Mouse (Mus musculus) mesoderm, embryonic 11.5 days (tissue): Measurements from ENCODE around the gene Mms22l.
A peak's percentile ranks its signal among the peaks of the same experiment; 100 is the strongest.
"Not testable (repeated sequence)": the region's sequence is repeated elsewhere in the genome, so short reads cannot be mapped to it uniquely, and the experiment has no call there.

Source experiments
- DNase-seq: peaks from one replicate; pipeline ENCODE4 v3.0.0-alpha.2; 2012; ENCODE audit warnings: low read depth, low spot score

The Mms22l gene

DNA sequence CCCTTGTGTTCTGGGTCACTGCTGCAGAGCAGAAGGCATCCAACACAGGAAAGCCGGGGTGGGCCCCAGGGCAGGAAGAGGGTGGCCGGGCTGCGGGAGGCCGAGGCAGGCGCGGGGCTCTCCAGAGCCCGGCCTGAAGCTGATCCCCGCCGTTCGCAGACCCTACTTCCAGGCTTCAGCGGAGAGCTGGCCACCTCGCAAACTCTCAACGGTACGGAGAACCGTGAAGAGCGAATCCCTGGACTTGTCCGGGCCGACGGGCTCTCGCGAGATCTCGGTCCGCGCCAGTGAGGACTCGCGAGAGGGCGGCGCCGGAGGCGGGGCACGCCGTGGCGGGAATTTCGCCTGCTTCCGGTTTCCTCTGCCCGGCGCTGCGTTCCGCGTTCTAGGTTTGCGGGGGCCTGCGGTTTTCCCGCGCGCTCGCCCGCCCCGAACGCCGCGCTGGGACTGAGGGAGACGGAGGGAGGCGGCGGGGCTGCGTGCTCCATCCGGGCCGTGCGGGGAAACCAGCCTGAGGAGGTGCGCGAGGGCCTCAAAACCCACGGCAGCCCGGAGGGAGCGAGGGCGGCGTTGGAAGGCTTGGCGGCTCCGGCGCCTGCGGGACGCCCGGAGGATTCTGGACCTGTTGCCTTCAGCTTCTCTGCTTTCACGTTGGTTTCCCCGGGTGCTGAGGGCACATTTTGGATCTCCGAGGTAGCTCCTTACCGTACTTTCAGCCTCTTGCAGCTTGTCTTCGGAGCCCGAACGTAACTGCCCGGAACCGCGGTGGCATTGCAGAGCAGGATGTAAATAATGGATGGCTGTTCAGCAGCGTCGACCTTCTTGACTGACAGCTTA is at the start of gene Mms22l:
TSS of gene Mms22l (plus strand) at position 336 of the 837 bp plus-strand sequence.
- peak; percentile 96 for DNase-seq

DNA sequence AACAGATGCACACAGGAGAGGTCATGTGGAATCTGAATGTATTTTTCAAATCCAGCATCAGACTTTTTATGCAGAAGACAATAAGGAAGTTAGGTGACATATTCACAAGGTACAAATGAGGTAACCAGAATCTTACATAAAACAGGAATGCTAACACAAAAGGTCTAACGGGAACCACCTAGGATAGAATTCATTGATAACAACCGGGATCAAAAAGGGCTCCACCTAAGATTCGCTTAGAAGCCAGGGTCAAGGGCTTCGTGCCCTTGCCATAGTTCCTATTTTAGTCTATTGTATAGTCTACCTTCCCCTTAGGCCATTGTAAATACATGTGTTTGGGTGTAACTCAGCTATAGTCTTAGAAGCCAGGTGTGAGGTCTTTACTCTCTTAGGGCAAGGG is 12.2 kb upstream of the Mms22l start:
- DNase-seq: not testable (repeated sequence)

GRCm38 (mm10) chr4:24496953-24497319 is 685 bp downstream of the Mms22l start:
- DNase-seq: no peak

DNA sequence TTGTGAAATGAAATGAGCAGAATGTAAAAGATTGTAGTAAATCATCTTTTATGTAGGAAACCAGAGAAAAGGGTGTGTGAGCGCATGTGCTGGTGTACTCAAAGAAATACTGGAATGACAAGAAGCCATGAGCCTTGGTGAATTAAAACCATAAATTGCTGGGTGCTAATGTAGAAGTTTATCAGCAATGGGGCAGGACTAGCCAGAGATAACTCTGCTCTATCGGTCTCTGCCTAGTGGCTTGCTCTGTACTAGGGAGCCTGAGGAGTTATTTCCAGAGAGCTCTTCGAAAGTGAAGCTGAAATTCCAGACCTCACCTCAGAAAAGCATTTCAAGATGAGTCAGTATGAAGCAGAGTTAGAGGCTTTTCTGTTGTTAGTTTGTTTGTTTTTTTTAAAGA is 12.9 kb downstream of the Mms22l start:
- DNase-seq: no peak

DNA sequence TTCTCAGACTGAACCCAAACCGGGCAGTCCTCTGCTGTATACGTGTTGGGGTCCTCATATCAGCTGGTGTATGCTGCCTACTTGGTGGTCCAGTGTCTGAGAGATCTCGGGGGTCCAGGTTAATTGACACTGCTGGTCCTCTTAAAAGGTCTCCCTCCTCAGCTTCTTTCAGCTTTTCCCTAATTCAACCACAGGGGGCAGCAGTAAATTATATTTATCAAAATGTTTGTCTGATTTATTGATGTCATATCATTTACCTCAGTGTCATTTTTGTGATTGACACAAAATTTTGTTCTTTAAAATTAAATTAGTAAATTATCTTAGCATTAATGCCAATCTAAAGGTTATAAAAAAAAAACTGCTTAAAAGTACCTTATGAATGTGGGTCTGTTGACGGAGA is 40.7 kb downstream of the Mms22l start:
- DNase-seq: no peak

- DNase-seq: no peak
Measured at GRCm38 (mm10) chr4:24543421-24543820, 47.2 kb downstream of the Mms22l start.

DNA sequence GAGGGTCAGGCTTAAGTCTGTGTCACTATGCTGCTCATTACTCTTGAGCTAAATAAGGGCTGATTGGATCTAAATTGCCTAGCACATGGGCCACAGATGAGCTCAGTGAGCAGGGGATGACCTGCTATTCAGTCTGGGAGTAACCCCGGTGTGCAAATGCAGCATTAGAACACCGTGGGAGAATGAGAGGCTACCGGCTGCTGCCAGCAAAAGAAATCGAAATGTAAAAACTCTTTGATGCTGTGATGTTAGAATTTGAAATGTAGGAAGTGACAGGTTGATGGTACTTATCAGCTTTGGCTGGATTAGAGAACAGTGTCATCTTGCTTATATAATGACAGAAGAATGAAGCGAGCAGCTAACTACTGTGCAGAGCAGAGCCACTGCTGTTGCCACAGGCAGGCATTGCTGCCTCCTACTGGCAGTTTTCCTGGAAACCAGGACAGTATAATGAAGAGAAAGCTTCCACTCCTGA is 48.5 kb downstream of the Mms22l start:
- peak; percentile 20 for DNase-seq

DNA sequence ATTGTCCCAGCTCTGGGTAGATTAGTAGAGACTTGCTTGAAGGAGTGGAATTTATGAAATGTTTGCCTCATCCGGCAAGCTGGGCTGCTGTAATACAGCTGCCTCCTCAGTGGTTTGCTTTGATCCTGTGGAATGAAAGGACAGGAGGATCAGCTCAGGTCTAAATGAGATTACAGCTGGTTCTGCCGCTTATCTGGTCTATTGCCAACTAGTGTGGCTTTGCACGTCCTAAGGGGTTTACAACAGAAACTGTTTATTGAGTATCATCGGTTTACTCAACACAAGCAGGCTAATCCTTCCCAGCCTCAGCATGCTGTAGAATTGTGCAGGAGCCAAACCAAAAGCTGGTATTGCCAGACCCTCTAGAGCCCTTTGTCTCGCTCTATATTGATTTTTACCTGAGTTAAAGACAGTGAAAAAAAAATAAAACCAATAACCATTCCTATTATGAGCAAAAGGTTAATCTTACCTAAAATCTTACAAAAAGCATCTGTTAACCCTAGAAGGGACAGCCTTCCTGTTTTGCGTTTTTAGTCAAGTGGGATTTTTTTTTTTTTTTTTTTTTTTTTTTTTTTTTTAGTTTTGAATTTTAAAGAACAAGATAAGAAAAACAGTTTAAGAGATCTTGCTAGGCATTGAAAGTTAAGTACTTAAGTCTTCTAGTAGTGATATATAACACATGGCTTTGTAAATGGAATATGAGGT is 60.0 kb downstream of the Mms22l start:
- no peak for DNase-seq

GRCm38 (mm10) chr4:24557149-24557548 is 60.9 kb downstream of the Mms22l start:
- DNase-seq: no peak

DNA sequence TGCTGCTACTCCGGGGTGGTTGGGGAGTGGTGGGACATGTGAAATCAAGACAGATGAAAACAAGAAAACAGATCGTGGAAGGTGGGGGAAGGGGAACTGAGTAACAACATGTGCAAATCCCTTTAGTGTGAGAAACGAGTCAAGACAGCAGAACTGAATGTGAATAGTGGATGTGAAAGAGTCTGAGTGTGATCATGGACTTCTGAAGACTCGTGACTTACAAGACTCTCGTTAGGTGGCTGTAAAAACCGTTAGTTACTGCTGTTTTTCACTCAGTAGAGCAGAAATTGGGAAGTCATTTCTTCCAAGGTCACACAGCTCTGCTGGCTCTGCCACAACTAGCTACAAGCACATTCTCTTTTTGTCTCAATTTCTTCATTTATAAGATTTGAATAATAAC is 71.8 kb downstream of the Mms22l start:
- no peak for DNase-seq

DNA sequence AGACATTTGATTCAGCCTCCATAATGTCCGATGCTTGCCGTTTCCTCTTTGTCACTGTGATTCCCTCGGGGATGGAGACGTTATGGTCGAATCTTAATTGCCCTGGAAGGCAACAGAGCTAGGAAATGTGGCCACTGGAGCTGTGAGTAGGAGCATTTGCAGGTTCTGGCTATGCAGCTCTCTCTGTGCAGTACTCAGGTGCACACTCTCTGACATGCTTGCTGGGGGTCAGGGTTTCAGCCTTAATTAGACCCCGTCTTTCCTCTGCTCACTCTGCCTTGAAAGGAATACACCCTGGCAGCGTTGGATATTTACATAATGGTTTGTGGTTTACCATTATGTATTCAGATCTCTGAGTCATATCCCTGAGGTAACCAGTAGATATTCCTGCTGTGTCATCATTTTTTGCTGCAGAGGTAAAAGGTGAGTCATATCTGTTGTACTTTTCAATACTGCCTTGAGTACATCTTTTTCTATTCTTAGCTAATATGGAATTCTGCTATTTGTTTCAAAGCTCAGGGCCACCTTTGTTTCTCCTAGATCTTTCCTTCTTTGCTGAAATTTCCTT is 72.8 kb downstream of the Mms22l start:
- DNase-seq: no peak

GRCm38 (mm10) chr4:24574276-24574675 is 78.0 kb downstream of the Mms22l start:
- peak; percentile 72 for DNase-seq

GRCm38 (mm10) chr4:24577594-24577993 is 81.3 kb downstream of the Mms22l start:
- no peak for DNase-seq

DNA sequence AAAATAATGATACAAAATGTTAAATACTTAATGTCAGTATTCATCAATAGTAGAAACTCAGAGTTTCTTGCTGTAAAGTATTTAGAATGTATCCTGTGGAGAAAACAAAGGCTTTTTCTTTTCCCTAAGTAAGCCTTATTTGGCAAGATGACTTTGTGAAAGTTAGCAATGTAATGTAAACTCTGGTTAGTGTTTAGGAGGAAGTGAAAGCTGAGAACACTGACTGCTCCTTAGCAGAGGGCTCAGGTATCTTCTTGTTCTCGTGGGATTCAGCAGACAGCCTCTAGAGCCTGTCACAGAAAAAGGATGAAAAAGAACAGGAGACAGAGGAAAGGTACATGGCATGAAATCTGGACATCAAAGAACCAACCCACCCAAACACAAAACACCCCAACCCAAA is 86.0 kb downstream of the Mms22l start:
- no peak for DNase-seq

GRCm38 (mm10) chr4:24583997-24584396 is 87.7 kb downstream of the Mms22l start:
- no peak for DNase-seq

- no peak for DNase-seq
Measured at GRCm38 (mm10) chr4:24594824-24595223, 98.6 kb downstream of the Mms22l start.

DNA sequence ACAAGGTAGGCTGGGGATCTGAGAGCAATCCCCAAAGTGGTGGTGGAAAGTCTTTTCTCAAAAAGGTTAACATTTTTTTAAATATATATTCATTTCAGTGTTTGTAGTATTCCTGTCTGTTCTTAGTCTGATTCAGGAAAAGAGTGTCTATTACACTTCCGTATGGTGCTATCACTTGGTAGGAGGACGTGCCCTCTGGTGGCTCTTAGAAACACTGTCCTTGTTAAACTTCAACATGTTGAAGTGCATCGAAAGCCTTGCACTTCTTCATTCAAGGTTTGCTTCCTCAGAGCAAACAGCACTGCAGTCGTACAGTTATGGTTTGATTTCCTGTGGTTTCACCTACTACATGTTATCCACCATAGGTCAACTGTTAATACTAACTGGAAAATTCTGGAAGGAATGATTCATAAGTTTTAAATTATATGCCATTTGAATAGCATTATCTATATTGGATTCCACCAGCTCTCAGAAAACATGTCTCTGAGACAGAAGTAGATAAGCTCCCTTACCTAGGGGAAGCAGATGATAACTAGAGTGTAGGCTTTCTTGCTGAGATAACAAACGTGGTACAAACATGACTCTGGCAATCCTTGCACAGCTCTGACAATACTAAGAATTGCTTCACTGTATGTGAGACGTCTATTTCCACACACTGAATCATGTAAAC is 100.8 kb downstream of the Mms22l start:
- no peak for DNase-seq

DNA sequence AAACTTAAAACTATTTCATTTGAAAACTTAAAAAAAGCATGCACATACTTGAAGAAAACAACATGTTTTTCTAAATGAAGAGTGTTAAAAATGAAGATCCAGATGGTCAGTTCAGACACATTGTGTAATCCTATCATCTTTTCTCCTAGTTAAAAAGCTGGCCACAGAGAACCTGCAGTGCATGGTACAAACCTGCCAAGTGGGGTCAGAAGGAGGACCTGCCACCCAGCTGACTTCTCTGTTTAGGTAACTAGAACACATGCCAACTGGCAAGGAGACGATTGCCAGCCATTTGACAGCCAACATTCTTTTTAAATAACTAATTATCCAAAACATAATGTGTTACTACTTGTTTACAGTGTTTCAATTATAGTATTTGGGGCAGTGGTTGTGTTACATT is 102.4 kb downstream of the Mms22l start:
- no peak for DNase-seq

DNA sequence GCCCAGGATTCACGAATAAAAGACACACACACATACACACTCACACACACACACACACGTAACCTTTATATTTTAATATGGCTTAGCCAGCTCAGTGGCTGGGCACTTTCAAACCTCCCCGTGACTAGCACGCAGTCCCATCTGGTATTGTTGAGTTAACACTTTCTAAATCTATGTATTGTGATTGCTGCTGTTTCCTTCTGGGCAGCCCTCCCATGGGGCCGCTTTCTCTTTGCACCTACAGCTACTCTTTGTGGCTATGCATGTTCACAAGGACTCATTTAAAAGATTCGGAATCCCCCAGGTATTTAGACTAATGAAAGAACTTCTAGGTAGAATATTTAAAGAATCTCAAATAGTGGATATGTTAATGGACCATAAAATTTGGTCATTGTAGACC is 105.5 kb downstream of the Mms22l start:
- DNase-seq: no peak

DNA sequence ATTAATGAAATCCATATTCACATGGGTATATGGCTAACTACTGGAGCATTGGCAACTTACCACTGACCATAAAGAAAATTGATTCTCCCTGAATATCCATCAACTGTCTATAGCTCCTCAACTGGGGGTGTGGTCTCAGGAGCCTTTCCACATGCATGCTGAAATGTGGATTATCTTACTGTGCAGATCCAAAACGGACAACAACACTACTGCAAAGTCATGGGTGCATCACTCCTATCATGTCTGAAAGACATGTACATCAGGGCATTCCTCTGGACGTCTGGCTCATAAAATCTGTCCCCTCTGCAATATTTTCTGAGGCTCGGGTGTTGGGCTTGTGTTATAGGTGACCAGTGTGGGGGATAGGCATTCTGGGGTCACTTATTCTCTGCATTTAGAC is 112.8 kb downstream of the Mms22l start:
- no peak for DNase-seq

DNA sequence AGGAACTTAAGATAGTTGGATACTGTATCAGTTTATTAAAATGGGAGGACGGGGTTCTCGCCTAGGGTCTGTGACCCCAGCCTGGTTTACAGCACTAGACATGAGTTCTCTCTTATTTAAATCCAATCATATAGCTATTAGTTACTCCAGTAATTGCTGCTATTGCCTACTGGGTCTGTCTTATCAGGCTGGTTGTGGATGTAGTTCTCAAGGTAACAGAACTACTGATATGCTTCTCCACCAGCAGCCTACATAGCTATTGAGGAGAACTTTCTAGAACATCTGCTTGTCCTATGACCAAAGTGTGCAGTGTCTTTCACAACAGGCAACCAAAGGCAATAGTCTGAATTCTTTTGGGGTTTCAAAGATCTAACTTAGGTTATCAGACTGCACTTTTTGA is 113.3 kb downstream of the Mms22l start:
- no peak for DNase-seq

- peak; percentile 13 for DNase-seq
Measured at GRCm38 (mm10) chr4:24620005-24620404, 123.8 kb downstream of the Mms22l start.
